Mouse (Mus musculus): ENCODE data around the gene Pea15a. TPM values are rescaled to one million over a fixed set of nuclear protein-coding genes. Genes with fewer than 3 reads are reported as not detected.
A peak's percentile ranks its signal among the peaks of the same experiment; 100 is the strongest.
"Not testable (repeated sequence)": the region's sequence is repeated elsewhere in the genome, so short reads cannot be mapped to it uniquely, and the experiment has no call there.

Gene Pea15a
- polyA plus RNA-seq (2012; ENCODE audit: insufficient read depth, insufficient read length, low replicate concordance, missing spikeins), result 189 TPM in 1 of 2 replicates, not detected in the other

DNA sequence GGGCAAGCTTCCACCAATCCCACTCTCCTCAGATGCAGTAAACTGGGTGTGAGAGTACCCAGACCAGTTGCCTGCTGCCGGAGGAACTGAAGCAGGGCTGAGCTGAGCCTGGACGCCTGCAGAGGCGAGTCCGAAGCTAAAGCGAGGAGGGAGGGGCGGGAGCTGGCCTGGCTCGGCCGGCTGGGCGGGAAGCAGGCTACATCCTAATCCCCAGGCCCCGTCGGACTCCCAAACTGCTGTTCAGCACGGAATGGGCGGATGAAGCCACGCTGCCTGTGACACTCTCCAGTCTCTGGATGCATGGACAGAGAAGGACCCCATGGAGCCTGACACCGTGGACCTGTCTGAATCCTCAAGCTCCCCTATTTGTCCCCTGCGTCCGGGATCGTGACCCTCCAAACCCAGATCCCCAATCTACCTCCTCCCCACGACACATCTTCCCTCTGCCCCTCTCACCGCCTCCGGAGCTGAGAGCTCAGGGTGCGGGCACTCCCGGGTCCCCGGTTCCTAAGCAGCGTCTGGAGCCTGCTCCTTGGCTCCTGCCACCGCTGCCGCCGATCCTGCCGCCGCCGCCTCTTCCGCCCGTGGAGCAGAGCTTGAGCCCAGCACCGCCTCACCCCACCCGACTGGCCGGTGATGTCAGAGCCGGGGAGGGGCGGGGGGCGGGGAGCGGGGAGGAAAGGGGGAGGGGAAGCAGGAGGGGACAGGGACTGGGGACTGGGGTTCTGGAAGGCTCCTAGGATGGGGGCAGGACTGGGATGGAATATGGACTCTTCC, at the start of gene Pea15a:
Gene Pea15a, minus strand, starts transcription at position 664 of the 777 bp plus-strand sequence.
- Histone ChIP-seq H3K4me3 (ENCODE audit: insufficient read depth, low read depth, low read length) (peak within 1 kb of the TSS; percentile 95), H3K27ac (ENCODE audit: insufficient read depth, low read depth, low read length) (peak within 1 kb of the TSS; percentile 98), H3K4me1 (ENCODE audit: control insufficient read depth, insufficient read depth, low read length) (peaks cover 42% of the 10 kb centered on the region)
- WGBS, result 1% methylated on average over 39 of the region's 40 CpGs
- peak; percentile 86 for TF ChIP-seq POLR2A (IDR thresholded peaks at IDR 0.05; ENCODE audit: insufficient read depth, low read depth, low read length)
- TF ChIP-seq CTCF (IDR thresholded peaks at IDR 0.05; ENCODE audit: insufficient read depth, low read depth, low read length), result no peak

- TF ChIP-seq POLR2A (IDR thresholded peaks at IDR 0.05; ENCODE audit: insufficient read depth, low read depth, low read length), result no peak
- TF ChIP-seq CTCF (IDR thresholded peaks at IDR 0.05; ENCODE audit: insufficient read depth, low read depth, low read length), result 0 out of 2 replicates have a peak, but pooled peaks have one; percentile 18
- 45% methylated on average over 2 of the region's 2 CpGs for WGBS
- H3K4me3 ChIP-seq (ENCODE audit: insufficient read depth, low read depth, low read length), result no peak overlapping the region
Measured at GRCm38 (mm10) chr1:172247679-172248078, 41.1 kb upstream of the Pea15a start.

GRCm38 (mm10) chr1:172247216-172247615, 40.6 kb upstream of the Pea15a start:
- Histone ChIP-seq H3K27ac (ENCODE audit: insufficient read depth, low read depth, low read length) (no peak overlapping the region), H3K4me3 (ENCODE audit: insufficient read depth, low read depth, low read length) (no peak overlapping the region), H3K4me1 (ENCODE audit: control insufficient read depth, insufficient read depth, low read length) (0 out of 2 replicates have a peak, but pooled peaks cover 2% of the 10 kb centered on the region)
- WGBS, result 71% methylated on average over 4 of the region's 4 CpGs
- TF ChIP-seq POLR2A (IDR thresholded peaks at IDR 0.05; ENCODE audit: insufficient read depth, low read depth, low read length) (no peak), CTCF (IDR thresholded peaks at IDR 0.05; ENCODE audit: insufficient read depth, low read depth, low read length) (no peak)

More at GRCm38 (mm10) chr1:172247679-172248078, 41.1 kb upstream of the Pea15a start:
- Histone ChIP-seq H3K4me1 (ENCODE audit: control insufficient read depth, insufficient read depth, low read length) (0 out of 2 replicates have a peak, but pooled peaks cover 2% of the 10 kb centered on the region), H3K27ac (ENCODE audit: insufficient read depth, low read depth, low read length) (no peak overlapping the region)

- not testable (repeated sequence) for H3K4me1 ChIP-seq (ENCODE audit: control insufficient read depth, insufficient read depth, low read length); H3K4me3 ChIP-seq (ENCODE audit: insufficient read depth, low read depth, low read length); H3K27ac ChIP-seq (ENCODE audit: insufficient read depth, low read depth, low read length)
- 78% methylated on average over 23 of the region's 23 CpGs for WGBS
Measured at GRCm38 (mm10) chr1:172244645-172245044, 38.0 kb upstream of the Pea15a start.

DNA sequence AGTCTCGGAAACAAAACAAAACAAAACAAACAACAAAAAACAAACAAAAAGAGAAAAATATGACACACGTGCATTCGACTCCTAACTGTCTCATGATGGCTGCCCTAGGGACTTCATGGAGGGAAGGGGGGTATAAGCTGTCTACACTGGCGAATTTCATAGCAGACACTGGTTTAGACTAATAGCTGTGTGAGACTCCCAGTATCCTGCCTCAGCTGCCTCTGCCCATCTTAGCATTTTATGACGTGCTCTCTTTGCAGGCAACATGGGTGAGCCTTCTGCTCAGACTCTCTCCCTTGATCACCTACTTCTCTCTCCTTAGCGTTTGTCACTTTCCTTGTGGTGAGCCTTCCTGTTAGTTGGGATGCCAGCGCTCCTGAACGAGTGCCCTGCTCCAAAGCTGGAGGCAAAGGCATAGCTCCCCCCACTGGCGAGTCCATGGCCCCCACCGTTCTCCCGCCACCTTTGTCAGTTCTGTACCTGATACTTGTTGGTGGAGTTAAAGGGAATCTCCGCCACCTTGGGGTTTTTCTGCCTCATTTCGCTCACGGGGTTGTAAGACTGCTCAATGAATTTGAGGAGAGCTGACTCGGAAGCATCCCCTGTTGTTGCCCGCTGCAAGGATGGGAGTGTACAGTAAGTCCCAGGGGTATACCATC, 37.1 kb upstream of the Pea15a start:
- TF ChIP-seq POLR2A (IDR thresholded peaks at IDR 0.05; ENCODE audit: insufficient read depth, low read depth, low read length), result no peak
- no peak for TF ChIP-seq CTCF (IDR thresholded peaks at IDR 0.05; ENCODE audit: insufficient read depth, low read depth, low read length)
- WGBS, result 46% methylated on average over 16 of the region's 16 CpGs
- H3K4me1 ChIP-seq (ENCODE audit: control insufficient read depth, insufficient read depth, low read length), result 0 out of 2 replicates have a peak, but pooled peaks cover 2% of the 10 kb centered on the region
- H3K4me3 ChIP-seq (ENCODE audit: insufficient read depth, low read depth, low read length), result no peak overlapping the region
- no peak overlapping the region for H3K27ac ChIP-seq (ENCODE audit: insufficient read depth, low read depth, low read length)

DNA sequence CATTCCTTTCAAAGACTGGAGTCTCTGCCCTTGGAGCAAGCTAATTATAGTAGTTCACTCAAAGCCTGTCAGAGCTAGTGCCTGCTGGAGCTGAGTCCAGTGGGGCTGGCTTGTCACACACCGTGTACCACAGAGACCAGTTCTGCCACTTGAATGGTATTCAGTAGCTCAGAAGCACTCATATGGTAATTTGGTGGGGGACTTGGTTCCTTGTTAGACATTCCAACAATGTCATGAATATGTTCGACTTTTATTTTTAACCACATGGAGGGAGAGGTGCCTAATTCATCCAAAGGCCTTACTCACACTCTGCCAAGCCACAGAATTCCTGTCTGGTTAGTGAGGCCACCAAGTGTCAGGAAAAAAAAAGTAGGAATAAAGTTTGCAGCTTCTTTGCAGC, 35.8 kb upstream of the Pea15a start:
- Histone ChIP-seq H3K27ac (ENCODE audit: insufficient read depth, low read depth, low read length) (no peak overlapping the region), H3K4me1 (ENCODE audit: control insufficient read depth, insufficient read depth, low read length) (0 out of 2 replicates have a peak, but pooled peaks cover 2% of the 10 kb centered on the region), H3K4me3 (ENCODE audit: insufficient read depth, low read depth, low read length) (no peak overlapping the region)
- TF ChIP-seq CTCF (IDR thresholded peaks at IDR 0.05; ENCODE audit: insufficient read depth, low read depth, low read length) (no peak), POLR2A (IDR thresholded peaks at IDR 0.05; ENCODE audit: insufficient read depth, low read depth, low read length) (no peak)
- 39% methylated on average over 2 of the region's 2 CpGs for WGBS

GRCm38 (mm10) chr1:172240945-172241708, 34.5 kb upstream of the Pea15a start:
- WGBS, result 52% methylated on average over 6 of the region's 6 CpGs
- H3K4me1 ChIP-seq (ENCODE audit: control insufficient read depth, insufficient read depth, low read length), result 0 out of 2 replicates have a peak, but pooled peaks cover 2% of the 10 kb centered on the region
- H3K27ac ChIP-seq (ENCODE audit: insufficient read depth, low read depth, low read length), result no peak overlapping the region
- no peak overlapping the region for H3K4me3 ChIP-seq (ENCODE audit: insufficient read depth, low read depth, low read length)
- TF ChIP-seq POLR2A (IDR thresholded peaks at IDR 0.05; ENCODE audit: insufficient read depth, low read depth, low read length) (no peak), CTCF (IDR thresholded peaks at IDR 0.05; ENCODE audit: insufficient read depth, low read depth, low read length) (no peak)

DNA sequence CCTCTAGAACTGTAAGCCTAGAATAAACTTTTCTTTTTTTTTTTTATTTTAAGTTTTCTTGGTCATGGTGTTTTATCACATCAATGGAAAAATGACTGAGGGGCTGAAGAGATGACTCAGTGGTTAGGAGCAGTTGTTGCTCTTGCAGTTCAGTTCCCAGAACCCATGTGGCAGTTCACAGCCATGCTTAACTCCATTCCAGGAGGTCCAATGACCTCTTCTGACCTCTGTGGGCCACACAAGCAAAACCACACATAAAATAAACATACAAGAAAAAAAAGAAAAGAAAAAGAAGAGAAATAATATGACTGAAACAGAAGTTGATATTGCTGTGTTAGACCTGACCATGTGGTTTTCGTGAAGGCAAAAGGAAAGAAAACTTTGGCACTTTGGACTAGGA, 22.6 kb upstream of the Pea15a start:
- Histone ChIP-seq H3K4me3 (ENCODE audit: insufficient read depth, low read depth, low read length) (no peak overlapping the region), H3K27ac (ENCODE audit: insufficient read depth, low read depth, low read length) (no peak overlapping the region), H3K4me1 (ENCODE audit: control insufficient read depth, insufficient read depth, low read length) (no peaks in the 10 kb centered on the region)
- WGBS, result 95% methylated on average over 1 of the region's 1 CpGs
- TF ChIP-seq CTCF (IDR thresholded peaks at IDR 0.05; ENCODE audit: insufficient read depth, low read depth, low read length), result no peak
- TF ChIP-seq POLR2A (IDR thresholded peaks at IDR 0.05; ENCODE audit: insufficient read depth, low read depth, low read length), result no peak

All from olfactory bulb, adult 2 months (tissue).